Mouse (Mus musculus) CH12.LX (cell line): ENCODE measurements around the gene Cisd2. TPM values are rescaled to one million over a fixed set of nuclear protein-coding genes. Genes with fewer than 3 reads are reported as not detected.

Experiments used
- DNase-seq: peaks from one replicate; pipeline ENCODE4 v3.0.0-alpha.2; 2013; ENCODE audit errors: extremely low read depth
- H3K27ac ChIP-seq: 2 replicates; pipeline ENCODE4 v1.5.1; 2012; ENCODE audit warnings: low read depth, mild to moderate bottlenecking, control low read depth, moderate library complexity; ENCODE audit not compliant: insufficient read depth
- H3K27me3 ChIP-seq: replicated peaks from 2 replicates; pipeline ENCODE3; 2012; ENCODE audit warnings: inconsistent platforms
- H3K36me3 ChIP-seq, 2 experiments: replicated peaks in 1 of 2; 2 replicates each; pipeline versions ENCODE3 to v1.6.1; 2012; ENCODE audit warnings: inconsistent platforms in 1 of 2, low read length in 1 of 2, mild to moderate bottlenecking in 1 of 2, mixed read lengths in 1 of 2, moderate library complexity in 1 of 2; ENCODE audit not compliant: control insufficient read depth in 1 of 2, insufficient read depth in 1 of 2
- H3K4me1 ChIP-seq, 2 experiments: 2 replicates each; pipeline ENCODE4 v1.6.1; 2012; ENCODE audit warnings: inconsistent platforms in 1 of 2, moderate library complexity in 1 of 2; ENCODE audit not compliant: insufficient read depth in 2 of 2, control insufficient read depth in 1 of 2
- H3K4me2 ChIP-seq: 2 replicates; pipeline ENCODE4 v1.6.1; 2012; ENCODE audit warnings: low read depth, mild to moderate bottlenecking, control low read depth; ENCODE audit not compliant: poor library complexity, insufficient read depth, severe bottlenecking
- H3K4me3 ChIP-seq, 3 experiments: fragments of 150-350 bp in 1 of 3; sonication (generic) in 1 of 3; replicated peaks in 1 of 3; 2 replicates each; pipeline versions ENCODE3 to v1.5.1; 2011 to 2012; ENCODE audit warnings: low read depth in 2 of 3, low read length in 2 of 3, mild to moderate bottlenecking in 2 of 3, moderate library complexity in 2 of 3, control low read depth in 1 of 3, improper control_type of control experiment in 1 of 3, inconsistent platforms in 1 of 3, mixed read lengths in 1 of 3; ENCODE audit not compliant: poor library complexity in 1 of 3
- H3K79me2 ChIP-seq: replicated peaks from 2 replicates; pipeline ENCODE4 v1.6.1; 2012; ENCODE audit warnings: mild to moderate bottlenecking, moderate library complexity; ENCODE audit not compliant: control insufficient read depth, poor library complexity, insufficient read depth, severe bottlenecking; ENCODE audit errors: extremely low read depth
- H3K9ac ChIP-seq: 2 replicates; pipeline ENCODE4 v1.6.1; 2012; ENCODE audit warnings: low read depth, mild to moderate bottlenecking, control low read depth, moderate library complexity; ENCODE audit not compliant: insufficient read depth
- H3K9me3 ChIP-seq: replicated peaks from 2 replicates; pipeline ENCODE3; 2012; ENCODE audit warnings: low read length, inconsistent platforms, mixed read lengths
- CTCF ChIP-seq, 2 experiments: IDR thresholded peaks in 1 of 2; conservative IDR thresholded peaks in 1 of 2; 2 replicates each; pipeline ENCODE4 v1.5.1; 2011 to 2012; ENCODE audit warnings: low read depth in 2 of 2, low read length in 2 of 2, improper control_type of control experiment in 1 of 2, inconsistent platforms in 1 of 2, mild to moderate bottlenecking in 1 of 2, moderate library complexity in 1 of 2
- ETS1 ChIP-seq: conservative IDR thresholded peaks from 2 replicates; pipeline ENCODE4 v1.6.1; 2012; ENCODE audit warnings: low read depth, mild to moderate bottlenecking, inconsistent platforms, low read length, improper control_type of control experiment, moderate library complexity
- JUN ChIP-seq: IDR thresholded peaks from 2 replicates; pipeline ENCODE4 v1.6.1; 2011; ENCODE audit warnings: low read depth, mild to moderate bottlenecking, low read length, improper control_type of control experiment, moderate library complexity; ENCODE audit not compliant: insufficient read depth
- MAX ChIP-seq: IDR thresholded peaks from 2 replicates; pipeline ENCODE4 v1.6.1; 2011; ENCODE audit warnings: low read length, improper control_type of control experiment
- MXI1 ChIP-seq: IDR thresholded peaks from 2 replicates; pipeline ENCODE4 v1.6.1; 2011; ENCODE audit warnings: mild to moderate bottlenecking, low read depth, low read length, improper control_type of control experiment
- MYC ChIP-seq: IDR thresholded peaks from 2 replicates; pipeline ENCODE4 v1.6.1; 2011; ENCODE audit warnings: low read depth, mild to moderate bottlenecking, improper control_type of control experiment, low read length
- NELFE ChIP-seq: IDR thresholded peaks from 2 replicates; pipeline ENCODE4 v1.6.1; 2011; ENCODE audit warnings: low read depth, low read length, improper control_type of control experiment
- NRF1 ChIP-seq: IDR thresholded peaks from 2 replicates; pipeline ENCODE4 v1.6.1; 2014; ENCODE audit warnings: low read depth, mild to moderate bottlenecking, inconsistent platforms, low read length, improper control_type of control experiment, moderate library complexity
- PAX5 ChIP-seq: IDR thresholded peaks from 2 replicates; pipeline ENCODE4 v1.6.1; 2012; ENCODE audit warnings: low read length, inconsistent platforms, mixed read lengths
- POLR2A ChIP-seq: IDR thresholded peaks from 2 replicates; pipeline ENCODE4 v1.6.1; 2011; ENCODE audit warnings: low read depth, mild to moderate bottlenecking, improper control_type of control experiment, low read length
- RAD21 ChIP-seq: IDR thresholded peaks from 2 replicates; pipeline ENCODE4 v1.6.1; 2011; ENCODE audit warnings: low read depth, mild to moderate bottlenecking, low read length, improper control_type of control experiment, moderate library complexity
- SIN3A ChIP-seq: IDR thresholded peaks from 2 replicates; pipeline ENCODE4 v1.6.1; 2012; ENCODE audit warnings: low read length, improper control_type of control experiment, inconsistent platforms
- SMC3 ChIP-seq: IDR thresholded peaks from 2 replicates; pipeline ENCODE4 v1.6.1; 2011; ENCODE audit warnings: low read depth, low read length, improper control_type of control experiment
- TBP ChIP-seq: conservative IDR thresholded peaks from 2 replicates; pipeline ENCODE4 v1.6.1; 2011; ENCODE audit warnings: low read depth, low read length, improper control_type of control experiment
- USF1 ChIP-seq: IDR thresholded peaks from 2 replicates; pipeline ENCODE4 v1.6.1; 2014; ENCODE audit warnings: low read depth, mild to moderate bottlenecking, inconsistent platforms, low read length, improper control_type of control experiment
- USF2 ChIP-seq: conservative IDR thresholded peaks from 2 replicates; pipeline ENCODE4 v1.6.1; 2011; ENCODE audit warnings: low read depth, low read length, improper control_type of control experiment
- ZNF384 ChIP-seq: IDR thresholded peaks from 2 replicates; pipeline ENCODE4 v1.6.1; 2012; ENCODE audit warnings: low read depth, low read length, improper control_type of control experiment, inconsistent platforms
- dilution Hi-C: fragments of 300-500 bp; cut with MboI; formaldehyde crosslinking; loops from 2 replicates; pipeline ENCODE4 v1.14.3; 2020; ENCODE audit warnings: low sequenced_read_pairs; ENCODE audit not compliant: extremely low pct_unique_long_range_greater_than_20kb, extremely low pct_ligation_motif_present
- in situ Hi-C: fragments of 300-500 bp; cut with MboI; formaldehyde crosslinking; loops from 3 replicates; pipeline ENCODE4 v1.14.3; 2019; ENCODE audit warnings: low sequenced_read_pairs, low pct_ligation_motif_present, low pct_unique_long_range_greater_than_20kb, mixed read lengths
- polyA plus RNA-seq: library from polyadenylated mRNA; unstranded; fragments of >175 nt; gene quantifications from 2 replicates; pipeline ENCODE4 v1.2.1, GENCODE M21; 2012; ENCODE audit warnings: low read depth; ENCODE audit not compliant: insufficient read length
- total RNA-seq, 2 experiments: library from RNA; depleted of rRNA; stranded (reverse); fragments of 300-350 nt in 1 of 2; fragments of >200 nt in 1 of 2; gene quantifications; 2 replicates each; pipeline ENCODE4 v1.2.3; 2012 to 2014

Cisd2 gene
- total and polyA plus RNA-seq, 3 experiments, result 36.4 to 62.0 (median 58.2) TPM

GRCm38 (mm10) chr3:135396081-135396480 lies 27.6 kb downstream of the Cisd2 start:
- dilution Hi-C loops, result no loop called here
- H3K36me3 ChIP-seq, result no peaks in the 10 kb centered on the region
- no peak overlapping the region for H3K4me3 ChIP-seq
- TF ChIP-seq MAX (no peak), NELFE (no peak), USF1 (no peak), PAX5 (no peak)
- H3K27ac ChIP-seq, result no peak overlapping the region
- no peaks in the 10 kb centered on the region for H3K27me3 ChIP-seq
- no peaks in the 10 kb centered on the region for H3K4me1 ChIP-seq
- H3K4me2 ChIP-seq, result no peak overlapping the region
- no peak overlapping the region for H3K9ac ChIP-seq
- H3K9me3 ChIP-seq, result no peaks in the 10 kb centered on the region
- no peak for DNase-seq
- in situ Hi-C loops, result no loop called here
- no peaks in the 10 kb centered on the region for H3K79me2 ChIP-seq

GRCm38 (mm10) chr3:135395085-135395484 lies 28.6 kb downstream of the Cisd2 start:
- no peaks in the 10 kb centered on the region for H3K79me2 ChIP-seq
- H3K27ac ChIP-seq, result no peak overlapping the region
- H3K9ac ChIP-seq, result no peak overlapping the region
- dilution Hi-C loops (no loop called here), in situ Hi-C loops (no loop called here)
- H3K4me1 ChIP-seq, result no peaks in the 10 kb centered on the region
- H3K4me2 ChIP-seq, result no peak overlapping the region
- H3K36me3 ChIP-seq, result no peaks in the 10 kb centered on the region
- 0 out of 2 replicates have a peak, but pooled peaks have one; percentile 21 for TF ChIP-seq MYC
- TF ChIP-seq ETS1, result no peak
- no peak for TF ChIP-seq POLR2A
- TF ChIP-seq SIN3A, result no peak
- peak; percentile 36; the same call in 1 of the 2 replicates for TF ChIP-seq MAX
- H3K9me3 ChIP-seq, result no peaks in the 10 kb centered on the region
- H3K4me3 ChIP-seq, result no peak overlapping the region
- no peaks in the 10 kb centered on the region for H3K27me3 ChIP-seq
- DNase-seq, result no peak

DNA sequence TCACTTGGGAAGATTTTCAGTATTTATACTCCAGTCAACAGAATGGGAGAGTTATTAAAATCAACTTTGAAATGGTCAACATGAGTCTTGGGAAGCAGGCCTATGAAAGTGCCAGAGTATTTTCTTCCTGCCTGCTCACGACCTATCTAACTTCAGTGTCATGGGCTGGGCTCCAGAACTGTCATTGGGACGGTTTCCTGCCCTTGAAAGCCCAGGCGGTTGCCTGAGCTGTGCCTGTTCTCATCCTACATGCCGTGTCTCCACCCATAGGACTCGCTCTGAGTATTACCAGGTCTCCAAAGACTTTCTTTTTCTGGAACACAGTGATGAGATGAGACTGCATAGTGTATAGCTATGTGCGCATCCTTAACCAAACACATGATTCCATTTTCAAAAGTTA lies 30.5 kb downstream of the Cisd2 start:
- dilution Hi-C loops (no loop called here), in situ Hi-C loops (no loop called here)
- H3K9ac ChIP-seq, result no peak overlapping the region
- H3K4me2 ChIP-seq, result no peak overlapping the region
- no peaks in the 10 kb centered on the region for H3K36me3 ChIP-seq
- no peak overlapping the region for H3K4me3 ChIP-seq
- no peak overlapping the region for H3K27ac ChIP-seq
- H3K27me3 ChIP-seq, result no peaks in the 10 kb centered on the region
- H3K79me2 ChIP-seq, result no peaks in the 10 kb centered on the region
- TF ChIP-seq RAD21 (no peak), SMC3 (no peak), TBP (no peak), ZNF384 (no peak), JUN (no peak), CTCF (conservative IDR thresholded peaks at IDR 0.05 in 1 of 2, IDR thresholded peaks at IDR 0.05 in 1 of 2; ENCODE audit: low read depth in 2 of 2, low read length in 2 of 2) (no peak), USF2 (no peak), USF1 (no peak), NELFE (no peak), MXI1 (no peak), NRF1 (no peak)
- no peak for DNase-seq
- H3K9me3 ChIP-seq, result no peaks in the 10 kb centered on the region
- H3K4me1 ChIP-seq, result no peaks in the 10 kb centered on the region
